Mouse (Mus musculus) right cerebral cortex, postnatal 4 days (tissue): ENCODE measurements at regions not wholly inside any gene's neighbourhood (a gene's known extent, or its start where the extent isn't known, plus 50 kb on each side); places are given as distances from the start of the nearest gene placed in this dataset.

ENCODE experiments used
- DNase-seq: peaks from one replicate; pipeline ENCODE4 v3.0.0-alpha.2; 2022

DNA sequence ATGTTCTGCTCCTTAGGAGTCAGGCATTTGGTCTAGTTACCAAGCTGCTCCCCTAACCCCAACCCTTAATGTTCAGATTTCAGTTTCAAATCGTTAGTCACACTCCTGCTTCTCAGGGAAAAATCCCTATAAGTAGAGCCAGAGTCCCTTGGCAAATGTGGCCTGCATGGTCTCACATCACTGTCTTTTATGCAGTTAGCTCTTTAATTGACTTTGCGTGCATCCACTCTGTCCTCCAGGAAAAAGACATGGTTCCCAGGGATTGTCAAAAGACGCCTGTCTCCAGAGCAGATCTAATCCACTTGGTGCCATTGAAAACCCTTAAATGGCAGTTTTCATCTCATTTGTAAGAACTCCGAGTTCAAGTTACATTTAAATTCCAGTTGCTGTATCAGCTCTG lies 256.3 kb upstream of the Lyplal1 start:
- DNase-seq = no peak

DNA sequence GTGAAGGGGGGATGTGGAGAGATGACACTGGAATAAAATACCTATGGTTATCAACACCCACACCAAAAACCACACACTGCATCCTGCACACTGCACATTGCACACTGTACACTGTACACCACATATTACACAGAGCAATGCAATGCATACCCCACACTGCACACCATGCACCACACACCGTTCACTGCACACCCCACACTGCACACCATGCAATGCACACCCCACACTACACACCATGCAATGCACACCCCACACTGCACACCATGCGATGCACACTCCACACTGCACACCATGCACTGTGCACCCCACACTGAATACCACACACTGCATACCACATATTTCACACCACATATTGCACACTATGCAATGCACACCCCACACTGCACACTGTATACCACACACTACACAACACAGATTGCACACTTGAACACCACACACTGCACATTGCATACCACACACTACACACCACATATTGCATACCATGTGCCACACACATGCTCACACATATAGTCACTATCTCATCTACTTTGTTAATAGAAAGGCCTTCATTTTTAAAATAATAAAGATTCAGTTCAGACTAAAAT lies 255.8 kb upstream of the Lyplal1 start:
- no peak for DNase-seq

DNA sequence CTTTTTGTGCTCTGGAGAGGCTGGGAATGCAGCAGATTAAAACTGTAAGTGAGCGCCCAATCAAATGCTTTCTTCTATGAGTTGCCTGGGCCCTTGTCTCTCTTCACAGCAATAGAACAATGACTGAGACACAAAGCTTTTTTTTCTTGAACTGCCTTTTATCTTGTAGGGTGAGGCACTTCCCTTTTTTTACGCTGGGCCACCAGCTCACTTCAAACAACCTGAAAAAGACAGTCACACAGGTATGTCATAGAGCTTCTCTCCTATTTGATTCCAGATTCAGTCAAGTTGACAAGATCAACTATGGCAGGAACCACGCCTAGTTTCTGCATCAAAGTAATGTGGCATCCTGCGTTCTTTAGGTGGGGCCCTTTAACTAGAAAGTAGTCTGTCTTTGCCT lies 246.2 kb upstream of the Lyplal1 start:
- DNase-seq = no peak

- no peak for DNase-seq
Observed at GRCm38 (mm10) chr1:186358011-186358670, 241.0 kb upstream of the Lyplal1 start.

DNA sequence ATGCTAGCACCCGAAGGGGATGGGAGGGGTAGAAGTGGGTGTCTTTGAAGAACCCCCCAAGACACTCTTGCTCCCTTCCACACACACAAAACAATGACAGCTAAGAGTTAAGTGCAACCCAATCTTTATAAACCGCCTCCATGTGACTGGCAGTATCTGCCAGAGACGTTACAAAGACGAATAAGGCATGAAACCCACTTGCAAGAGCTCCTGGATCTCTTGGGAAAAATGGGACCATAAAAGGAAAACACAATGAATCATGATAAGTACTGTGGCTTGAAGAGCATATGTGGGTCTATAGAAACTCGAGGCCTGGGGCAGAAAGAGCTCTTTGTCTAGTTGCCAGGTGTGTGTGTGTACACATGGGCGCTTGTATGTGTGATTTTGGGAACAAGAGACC lies 237.6 kb upstream of the Lyplal1 start:
- DNase-seq = no peak

DNA sequence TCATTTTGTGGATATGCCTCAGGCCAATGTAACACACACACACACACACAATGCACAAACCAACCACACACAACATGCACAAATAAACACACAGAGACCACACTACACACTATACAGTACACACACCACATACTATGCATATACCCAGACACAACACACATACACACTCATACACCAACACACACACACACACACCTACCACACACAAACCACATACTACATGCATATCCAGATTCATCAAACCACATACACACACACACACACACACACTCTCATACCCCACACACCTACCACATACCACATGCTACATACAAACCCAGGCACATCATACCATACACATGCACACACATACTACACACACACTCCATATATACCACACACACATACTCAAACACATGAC lies 237.0 kb upstream of the Lyplal1 start:
- no peak for DNase-seq

- DNase-seq = no peak
Observed at GRCm38 (mm10) chr1:186350381-186350780, 233.3 kb upstream of the Lyplal1 start.

DNA sequence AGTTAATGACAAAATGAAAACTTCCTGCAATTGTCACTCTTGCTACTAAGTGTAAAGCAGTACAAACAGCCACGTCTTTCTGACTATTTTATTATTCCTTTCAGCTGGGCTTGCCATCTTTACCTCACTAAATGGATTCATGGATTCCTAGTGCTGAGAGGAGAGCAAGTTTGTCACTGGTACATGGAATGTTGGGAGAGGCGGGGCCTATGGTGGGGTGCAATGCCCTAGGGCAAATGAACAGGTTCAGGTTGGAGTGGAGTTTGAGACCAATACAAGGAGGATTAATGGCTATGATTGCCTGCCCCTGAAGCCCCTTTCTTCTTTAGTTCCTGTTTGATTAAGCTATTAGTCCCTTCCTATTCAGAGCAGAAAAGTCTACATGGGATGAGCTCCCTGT lies 232.9 kb upstream of the Lyplal1 start:
- DNase-seq = no peak

- DNase-seq = no peak
Observed at GRCm38 (mm10) chr1:186347413-186348147, 230.5 kb upstream of the Lyplal1 start.

DNA sequence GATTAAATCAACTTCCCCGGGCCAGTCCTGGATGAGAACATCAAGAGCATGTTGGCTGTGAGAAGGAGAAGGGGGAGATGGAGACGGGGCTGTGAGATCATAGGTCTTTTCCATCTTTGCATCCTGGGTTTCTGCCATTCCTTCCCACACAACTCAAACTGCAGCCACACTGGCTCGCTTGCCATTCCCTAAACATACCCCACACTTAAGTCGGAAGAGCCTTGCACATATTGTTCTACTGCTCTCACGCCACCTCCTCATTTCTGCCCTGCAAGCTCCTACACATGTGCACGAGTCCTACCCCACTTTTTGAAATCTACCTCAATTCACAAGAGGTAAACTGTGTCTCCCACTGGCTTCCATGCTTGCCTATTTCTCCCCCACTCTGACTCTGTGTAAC lies 228.3 kb upstream of the Lyplal1 start:
- DNase-seq = no peak

DNA sequence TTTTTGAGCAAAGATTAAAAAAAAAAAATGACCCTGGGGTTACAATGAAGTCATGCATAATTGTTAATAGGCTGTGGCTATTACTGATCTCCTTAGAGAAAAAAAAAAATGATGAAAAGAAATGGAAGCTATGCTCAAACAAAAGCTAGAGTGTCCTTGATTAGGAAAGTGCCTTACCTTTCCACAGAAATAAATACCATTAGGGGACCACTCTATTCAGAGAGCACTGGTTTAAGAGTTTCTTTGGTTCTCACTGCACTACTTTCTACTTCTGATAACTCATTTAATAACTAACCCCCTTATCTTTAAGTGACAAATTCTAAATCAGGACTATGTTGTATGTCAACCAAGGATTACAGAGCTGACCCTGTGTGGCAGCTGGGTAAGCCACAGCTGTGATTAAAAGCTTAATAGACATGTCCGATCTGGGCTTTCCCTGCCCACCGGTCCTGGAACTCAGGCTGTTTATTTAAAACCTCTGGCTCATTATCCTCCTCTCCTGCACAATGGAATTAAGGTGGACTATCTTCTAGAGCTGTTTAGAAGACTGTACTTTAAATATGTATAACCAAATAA lies 225.9 kb upstream of the Lyplal1 start:
- no peak for DNase-seq

- no peak for DNase-seq
Observed at GRCm38 (mm10) chr1:186342391-186342790, 225.3 kb upstream of the Lyplal1 start.

- no peak for DNase-seq
Observed at GRCm38 (mm10) chr1:186341878-186342277, 224.8 kb upstream of the Lyplal1 start.

- no peak for DNase-seq
Observed at GRCm38 (mm10) chr1:186340701-186341100, 223.6 kb upstream of the Lyplal1 start.

DNA sequence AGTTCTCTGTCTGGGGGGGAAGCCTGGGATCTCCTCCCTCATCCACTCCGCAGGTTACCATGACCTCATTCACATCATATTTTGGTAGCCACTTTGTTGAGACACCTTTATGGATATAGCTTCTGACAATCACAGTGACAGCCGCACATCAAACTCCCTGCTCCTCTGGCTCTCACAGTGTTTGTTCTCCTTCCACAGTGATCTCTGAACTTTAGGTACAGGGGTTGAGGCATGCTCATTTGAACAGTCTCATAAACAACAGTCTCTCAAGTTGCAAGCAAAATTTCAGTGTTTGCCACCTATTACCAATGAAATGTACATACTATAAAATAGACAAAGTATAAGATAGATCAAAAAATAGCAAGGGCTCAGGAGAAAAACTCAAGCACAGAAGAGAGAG lies 200.2 kb upstream of the Lyplal1 start:
- DNase-seq = no peak

DNA sequence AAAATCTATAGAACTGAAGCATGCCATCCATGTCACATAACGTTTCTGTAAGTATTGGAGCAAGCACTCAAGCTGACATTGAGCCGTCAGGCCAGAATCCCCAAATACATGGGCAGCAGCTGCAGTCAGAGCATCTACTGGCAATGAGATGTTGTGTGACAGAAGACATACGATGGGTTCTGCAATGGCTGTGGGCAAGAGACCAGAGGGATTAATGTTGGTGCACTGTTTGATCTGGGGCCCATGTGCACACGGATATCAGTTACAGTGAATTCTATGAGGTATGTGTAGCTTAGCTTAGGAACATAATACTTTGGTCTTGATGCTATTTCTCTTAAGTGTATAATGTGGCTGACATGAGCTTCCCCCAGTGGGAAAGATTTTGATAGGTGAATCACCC lies 197.1 kb upstream of the Lyplal1 start:
- no peak for DNase-seq

GRCm38 (mm10) chr1:186312698-186313097 lies 195.6 kb upstream of the Lyplal1 start:
- DNase-seq = no peak

GRCm38 (mm10) chr1:186312008-186312407 lies 194.9 kb upstream of the Lyplal1 start:
- no peak for DNase-seq

DNA sequence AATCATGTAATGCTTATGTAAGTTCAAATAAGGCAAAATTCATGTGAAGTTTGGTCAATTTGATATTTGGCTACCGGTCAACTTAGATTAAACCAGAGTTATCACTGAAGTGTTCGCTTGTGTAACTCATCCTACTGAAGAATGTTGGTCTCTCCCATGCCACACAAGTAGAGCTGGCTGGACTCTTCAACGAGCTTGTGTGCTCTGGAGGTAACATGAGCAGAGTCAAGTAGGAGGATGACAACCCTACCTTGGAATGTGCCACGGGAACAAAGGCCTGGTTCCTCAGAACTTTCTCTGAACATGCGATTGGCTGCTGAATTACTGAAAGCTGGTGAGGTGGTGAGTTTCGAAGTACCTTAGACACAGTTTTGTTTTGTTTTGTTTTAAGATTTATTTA lies 190.5 kb upstream of the Lyplal1 start:
- DNase-seq = no peak

GRCm38 (mm10) chr1:186297464-186297863 lies 180.4 kb upstream of the Lyplal1 start:
- no peak for DNase-seq

- no peak for DNase-seq
Observed at GRCm38 (mm10) chr1:186295201-186295600, 178.1 kb upstream of the Lyplal1 start.

DNA sequence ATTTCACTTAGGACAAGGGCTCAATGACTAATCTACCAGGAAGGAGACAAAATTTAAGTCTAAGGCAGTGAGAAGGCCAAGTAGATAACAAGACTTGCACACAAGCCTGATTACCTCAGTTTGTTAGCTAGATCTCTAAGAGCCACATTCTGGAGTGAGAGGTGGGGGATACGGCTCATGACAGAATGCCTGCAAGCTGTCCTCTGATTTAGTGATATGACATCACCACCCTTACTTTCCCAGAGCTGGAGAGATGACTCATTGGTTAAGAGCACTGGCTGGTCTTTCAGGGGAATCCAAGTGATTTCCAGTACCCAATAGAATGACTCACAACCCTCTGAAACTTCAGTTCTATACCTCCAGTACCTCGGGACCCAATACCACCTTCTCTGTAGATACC lies 177.5 kb upstream of the Lyplal1 start:
- no peak for DNase-seq

GRCm38 (mm10) chr1:186289117-186289516 lies 172.0 kb upstream of the Lyplal1 start:
- DNase-seq = no peak

GRCm38 (mm10) chr1:186287831-186288230 lies 170.7 kb upstream of the Lyplal1 start:
- DNase-seq = no peak
